Mouse (Mus musculus): ENCODE results near the gene Abca14.

Abca14 gene

DNA sequence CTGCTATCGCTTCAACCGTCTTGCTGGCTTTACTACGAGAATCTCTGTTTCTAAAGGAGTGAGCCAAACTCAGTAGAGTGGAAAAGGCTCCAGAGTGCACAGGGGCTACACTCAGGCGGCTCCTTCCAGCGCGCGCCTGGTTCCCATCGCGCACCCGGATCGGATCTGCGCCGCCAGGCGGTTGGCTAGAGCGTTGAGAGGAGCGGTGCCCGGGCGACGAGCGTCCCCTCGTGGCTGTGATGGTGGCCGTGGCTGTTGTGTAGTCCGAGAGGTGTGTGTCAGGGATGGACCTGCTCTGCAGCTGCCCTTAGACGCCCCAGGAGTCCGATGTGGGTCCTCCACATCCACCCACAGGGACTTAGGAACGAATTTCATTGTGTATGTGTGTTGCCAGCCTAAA lies at the start of gene Abca14:
Gene Abca14 (plus strand): TSS at position 173 of the 400 bp plus-strand sequence.
- no peak for DNase-seq (ENCODE audit: low read depth)

DNA sequence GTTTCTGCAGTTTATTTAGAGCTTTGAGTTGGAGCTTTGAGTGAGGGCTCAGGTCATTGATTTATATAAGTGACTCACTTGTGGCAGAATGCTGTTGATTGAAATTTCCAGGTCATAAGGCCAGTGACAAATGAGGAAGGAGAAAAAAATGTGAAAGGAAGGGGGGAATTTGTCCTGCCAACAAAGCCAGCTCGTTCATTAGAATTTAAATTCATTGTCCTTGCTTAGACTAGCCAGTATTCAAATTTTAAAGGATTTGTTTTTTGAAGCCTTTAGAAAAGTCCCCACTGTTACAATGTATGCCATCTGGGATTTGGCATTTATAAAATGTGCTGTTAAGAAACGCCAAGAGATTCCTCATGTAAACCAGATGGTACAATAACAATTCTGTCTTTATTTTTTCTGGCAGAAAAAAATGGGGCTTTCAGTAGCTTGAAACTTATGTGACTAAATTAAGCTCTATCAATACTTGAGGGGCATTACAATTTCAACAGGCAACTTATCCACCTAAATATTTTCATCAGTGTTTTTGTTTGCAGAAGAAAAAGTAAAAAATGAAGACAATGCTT lies 46.8 kb upstream of the Abca14 start:
- DNase-seq (ENCODE audit: low read depth): no peak

DNA sequence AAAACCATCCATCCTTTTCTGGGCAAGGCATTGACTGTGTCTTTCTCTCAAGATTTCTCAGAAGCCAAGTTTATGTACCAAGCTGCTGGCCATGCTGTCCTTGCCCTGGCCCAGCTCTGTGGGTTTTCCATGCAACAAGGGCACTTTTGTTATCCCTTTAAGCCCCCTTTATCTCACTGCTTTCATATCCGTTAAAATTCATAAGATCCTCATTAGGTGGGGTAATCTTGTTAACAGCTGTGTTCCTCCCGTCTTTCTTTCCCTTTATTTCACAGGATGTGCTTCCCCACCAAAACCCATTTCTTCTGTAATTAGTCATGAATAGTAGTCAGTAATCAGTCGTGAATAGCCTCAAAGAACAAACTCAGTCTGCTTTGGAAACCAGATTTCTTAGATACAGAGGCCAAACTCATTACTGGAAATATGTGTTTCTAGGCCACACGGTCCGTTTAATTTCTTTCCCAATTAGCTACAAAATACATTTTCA lies 46.1 kb upstream of the Abca14 start:
- no peak for DNase-seq (ENCODE audit: low read depth)

DNA sequence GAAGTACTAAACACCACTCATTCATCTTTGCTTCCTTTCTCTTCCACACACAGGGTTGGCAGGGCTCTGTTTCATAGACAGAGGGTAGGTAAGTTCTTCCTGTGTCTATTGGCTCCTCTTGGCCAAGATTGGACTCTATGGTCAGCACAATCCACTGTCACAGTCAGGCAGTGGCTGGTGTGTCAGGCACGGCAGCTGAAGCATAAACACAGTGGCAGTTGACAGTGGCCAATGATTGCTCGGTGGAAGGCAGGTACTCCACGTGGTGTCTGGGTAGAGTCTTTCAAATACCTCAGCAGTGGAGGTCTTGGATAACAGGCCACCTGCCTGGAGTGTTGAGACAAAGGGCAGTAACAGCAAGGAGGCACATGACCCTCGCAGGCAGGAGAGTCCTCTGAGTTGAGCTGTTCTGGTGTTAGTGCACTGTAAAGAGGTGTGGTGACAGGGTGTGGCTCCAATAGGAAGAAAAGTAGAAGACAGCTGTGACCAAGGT lies 45.6 kb upstream of the Abca14 start:
- no peak for DNase-seq (ENCODE audit: low read depth)

DNA sequence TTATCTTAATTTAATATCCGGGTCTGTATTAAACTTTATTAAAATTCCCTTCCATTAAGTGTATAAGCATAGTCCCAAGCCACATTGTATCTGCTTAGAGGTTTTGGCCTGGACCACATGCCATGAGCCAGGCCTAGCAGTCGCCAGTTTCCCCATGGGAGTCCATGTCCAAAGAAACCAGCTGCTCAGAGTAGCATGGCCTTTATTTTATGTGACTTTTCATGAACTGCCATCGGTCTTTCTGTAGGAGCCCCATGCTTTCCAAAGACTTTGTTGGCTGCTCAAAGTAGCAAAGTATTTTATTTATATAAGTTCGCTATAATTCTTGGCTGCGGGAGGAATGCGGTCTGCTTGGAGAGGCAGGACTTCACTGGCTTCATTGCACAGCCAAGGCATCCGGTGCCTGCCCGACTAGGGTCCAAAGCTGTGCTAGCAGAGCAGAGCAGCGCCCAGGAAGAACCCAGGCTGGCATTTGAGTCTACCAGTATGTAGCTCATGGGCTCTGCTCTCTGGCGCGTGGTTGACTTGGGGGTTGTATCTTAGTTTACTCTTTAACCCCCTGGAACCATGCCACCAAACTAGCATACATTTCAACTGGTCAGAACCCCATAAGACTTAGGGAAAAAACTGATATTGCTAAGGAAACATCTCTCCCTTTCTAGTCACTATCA lies 40.0 kb upstream of the Abca14 start:
- DNase-seq (ENCODE audit: low read depth): no peak

DNA sequence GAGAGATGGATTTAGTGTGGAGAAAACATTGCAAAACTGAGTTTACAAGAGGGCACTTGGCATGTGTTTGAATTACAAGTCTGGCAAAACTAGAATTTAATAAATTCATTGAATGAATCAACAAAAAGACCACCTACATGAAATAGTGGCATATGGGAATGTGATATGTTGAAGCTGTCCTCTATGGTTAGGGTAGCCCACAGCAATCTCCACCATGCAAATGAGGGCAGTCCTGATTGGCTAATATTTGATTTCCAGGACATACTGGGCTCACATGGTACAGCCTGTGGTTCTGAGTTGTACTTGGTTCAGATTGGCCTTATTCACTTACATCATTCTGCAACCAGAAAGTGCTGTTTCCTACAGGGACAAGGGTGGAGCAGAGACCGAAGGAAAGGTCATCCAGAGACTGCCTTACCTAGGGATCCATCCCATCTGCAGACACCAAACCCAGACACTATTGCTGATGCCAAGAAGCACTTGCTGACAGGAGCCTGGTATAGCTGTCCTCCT lies 31.5 kb upstream of the Abca14 start:
- DNase-seq (ENCODE audit: low read depth): no peak

DNA sequence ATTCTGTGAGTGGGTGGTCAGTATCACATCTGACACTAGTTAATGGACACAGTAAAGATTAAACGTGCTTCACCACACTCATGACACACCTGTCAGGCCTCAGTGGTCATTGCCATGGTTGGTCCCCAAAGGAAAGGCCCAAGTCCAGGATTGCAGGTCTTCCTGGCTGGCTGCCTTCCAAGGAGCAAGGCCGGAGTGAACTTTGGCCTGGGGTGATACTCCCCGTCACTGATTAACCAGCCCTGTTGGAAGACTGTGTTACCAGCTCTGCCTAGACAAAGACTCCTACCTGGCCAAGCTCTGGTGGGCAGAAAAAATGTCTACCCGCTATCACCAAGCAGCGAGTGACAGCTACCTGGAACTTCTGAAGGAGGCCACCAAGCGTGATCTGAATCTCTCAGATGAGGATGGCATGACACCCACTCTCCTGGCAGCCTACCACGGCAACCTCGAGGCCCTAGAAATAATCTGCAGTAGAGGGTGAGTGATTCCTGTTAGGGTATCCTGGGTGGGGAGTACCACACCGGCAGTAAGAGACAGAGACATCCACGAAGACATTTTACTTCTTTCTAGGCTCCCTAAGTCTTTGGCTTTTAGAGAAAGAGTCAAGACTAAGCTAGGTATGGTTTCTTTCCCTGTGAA lies 30.0 kb upstream of the Abca14 start, which contains the start of gene Anks4b:
Gene Anks4b (plus strand): TSS at position 256 of the 642 bp plus-strand sequence.
- DNase-seq (ENCODE audit: low read depth): no peak

DNA sequence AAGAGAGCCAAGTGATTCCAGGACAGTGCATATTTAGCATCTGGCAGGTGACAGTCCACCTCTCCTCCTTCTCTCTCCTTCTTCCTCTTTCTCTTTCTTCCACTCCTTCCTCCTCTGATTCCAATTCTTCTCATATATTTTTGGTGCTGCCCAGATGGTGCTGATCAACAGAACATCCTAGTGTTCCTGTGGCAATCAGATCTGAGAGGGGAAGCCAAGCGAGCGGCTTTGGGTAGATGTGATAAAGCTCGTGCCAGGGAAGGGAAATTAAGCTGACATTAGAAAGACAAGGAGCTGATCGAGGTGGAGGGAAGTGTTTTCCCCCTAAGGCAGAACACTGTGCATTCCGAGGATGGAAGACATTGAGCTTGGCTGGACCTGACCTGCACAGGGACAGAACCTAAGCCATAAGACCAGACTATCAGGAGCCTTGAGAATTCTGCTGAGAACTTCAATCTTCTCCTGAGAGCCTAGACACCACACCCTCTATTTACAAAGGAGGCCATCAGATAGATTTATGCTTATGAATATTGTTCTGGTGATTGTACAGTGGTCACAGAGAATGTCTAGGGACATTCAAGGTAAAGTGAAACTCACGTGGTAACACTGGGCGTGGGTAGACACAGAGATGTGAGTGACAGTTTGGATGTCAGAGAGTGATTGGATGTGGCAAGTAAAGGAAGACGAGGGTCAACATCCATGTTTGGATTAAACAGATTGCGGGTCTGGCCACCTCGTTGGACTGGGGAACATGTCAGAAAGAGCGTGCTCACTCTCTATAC lies 28.8 kb upstream of the Abca14 start:
- no peak for DNase-seq (ENCODE audit: low read depth)

DNA sequence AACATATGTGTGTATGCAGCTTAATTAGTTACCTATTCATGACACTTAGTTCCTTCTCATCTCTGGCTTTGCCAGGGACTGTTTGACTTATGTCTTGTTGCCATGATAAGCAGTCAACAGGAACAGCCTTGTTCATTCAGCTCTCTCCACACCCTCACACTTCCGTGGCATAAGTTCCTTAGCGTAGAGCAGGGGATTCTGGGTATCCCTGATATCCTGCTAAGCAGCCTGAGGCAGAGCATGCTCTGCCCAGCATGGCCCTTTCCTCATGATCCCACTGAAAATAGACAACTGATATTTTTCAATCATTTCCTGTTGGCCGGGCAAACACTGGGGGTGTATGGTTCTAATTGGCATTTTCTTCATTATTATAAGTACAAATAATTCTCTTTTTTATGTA lies 26.1 kb upstream of the Abca14 start:
- no peak for DNase-seq (ENCODE audit: low read depth)

DNA sequence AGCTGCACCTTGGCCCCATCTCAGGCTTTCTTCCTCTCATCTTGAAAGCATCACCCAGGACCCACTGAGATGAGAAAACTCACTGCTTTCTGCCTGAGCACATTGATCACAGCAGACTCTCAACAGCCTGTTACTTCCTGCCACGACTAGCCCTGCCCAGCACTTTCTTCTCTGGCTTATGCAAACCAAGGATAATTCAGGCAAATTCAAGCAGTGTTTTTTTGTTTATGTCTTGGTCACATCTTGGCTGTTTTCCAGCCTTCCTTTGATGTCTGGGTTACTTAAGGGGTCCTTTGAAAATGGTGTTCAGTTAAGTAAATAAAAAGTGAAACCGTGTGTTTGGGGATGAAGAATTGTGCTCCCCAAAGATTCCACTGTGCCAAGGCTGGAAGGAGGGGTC lies 24.8 kb upstream of the Abca14 start:
- no peak for DNase-seq (ENCODE audit: low read depth)

DNA sequence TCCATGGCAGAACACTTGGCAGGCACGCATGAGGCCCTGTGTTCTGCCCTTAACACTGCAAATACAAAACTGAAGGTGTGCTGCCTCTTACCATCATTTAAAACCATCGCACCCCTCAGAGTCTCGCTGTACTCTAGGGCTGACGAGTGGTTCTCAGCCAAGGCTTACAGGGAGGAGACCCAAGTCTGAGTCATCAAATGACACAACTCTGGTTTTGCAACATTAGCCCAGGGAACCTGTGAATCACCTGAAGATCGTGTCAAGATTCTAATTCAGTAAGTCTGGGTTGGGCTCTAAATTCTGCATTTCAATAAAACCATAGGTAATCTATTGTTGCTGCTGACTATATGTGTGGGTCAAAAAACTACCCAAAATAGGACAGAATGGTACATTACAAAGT lies 23.2 kb upstream of the Abca14 start:
- DNase-seq (ENCODE audit: low read depth): peak; percentile 12

DNA sequence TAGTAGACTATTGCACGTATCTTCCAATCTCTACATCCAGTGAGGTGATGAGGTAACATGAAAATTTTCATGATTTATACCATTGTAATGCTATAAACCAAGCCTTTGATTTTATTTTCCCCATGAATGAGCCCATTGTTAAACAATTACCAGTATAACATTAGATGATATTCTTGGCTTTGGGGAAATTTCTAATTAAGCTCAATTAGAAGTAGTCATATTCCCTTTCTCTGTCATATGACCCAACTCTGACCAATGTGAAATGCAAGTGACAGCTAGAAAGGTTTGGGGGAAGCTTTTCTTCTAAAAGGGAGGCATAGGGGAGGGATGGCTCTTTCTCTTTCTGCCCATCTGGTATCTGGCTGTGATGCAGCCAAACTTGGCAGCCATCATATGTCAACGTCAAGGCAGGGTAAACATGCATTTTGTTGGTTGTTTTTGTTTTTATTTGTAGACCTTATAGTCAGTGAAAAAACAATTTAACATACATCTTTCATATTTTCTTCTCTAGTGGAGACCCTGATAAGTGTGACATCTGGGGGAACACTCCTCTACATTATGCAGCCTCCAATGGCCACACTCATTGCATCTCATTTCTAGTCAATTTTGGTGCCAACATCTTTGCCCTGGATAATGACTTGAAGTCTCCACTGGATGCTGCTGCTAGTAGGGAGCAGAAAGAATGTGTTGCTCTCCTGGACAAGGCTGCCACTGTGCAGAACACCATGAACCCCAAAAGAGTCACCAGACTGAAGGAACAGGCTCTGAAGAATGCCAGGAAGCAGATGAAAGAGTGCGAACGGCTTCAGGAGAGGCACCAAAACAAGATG lies 22.1 kb upstream of the Abca14 start:
- no peak for DNase-seq (ENCODE audit: low read depth)

DNA sequence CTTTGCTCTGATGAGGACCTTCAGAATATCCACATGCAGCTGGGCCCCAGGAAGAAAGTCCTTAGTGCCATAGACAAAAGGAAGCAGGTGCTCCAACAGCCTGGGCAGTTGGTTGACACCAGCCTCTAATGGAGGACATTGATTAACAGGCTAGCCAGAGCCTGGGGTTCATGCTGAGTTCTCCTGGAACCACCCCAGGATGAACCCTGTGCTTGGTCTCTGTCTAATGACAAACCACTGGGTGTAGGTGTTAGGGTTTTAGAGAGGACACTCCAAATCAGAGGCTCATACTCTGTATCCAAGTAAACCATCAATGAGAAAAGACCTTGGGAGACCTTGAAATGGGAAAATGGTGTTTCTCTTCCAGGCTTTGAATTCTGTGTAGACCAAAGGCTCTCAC lies 20.9 kb upstream of the Abca14 start:
- no peak for DNase-seq (ENCODE audit: low read depth)

DNA sequence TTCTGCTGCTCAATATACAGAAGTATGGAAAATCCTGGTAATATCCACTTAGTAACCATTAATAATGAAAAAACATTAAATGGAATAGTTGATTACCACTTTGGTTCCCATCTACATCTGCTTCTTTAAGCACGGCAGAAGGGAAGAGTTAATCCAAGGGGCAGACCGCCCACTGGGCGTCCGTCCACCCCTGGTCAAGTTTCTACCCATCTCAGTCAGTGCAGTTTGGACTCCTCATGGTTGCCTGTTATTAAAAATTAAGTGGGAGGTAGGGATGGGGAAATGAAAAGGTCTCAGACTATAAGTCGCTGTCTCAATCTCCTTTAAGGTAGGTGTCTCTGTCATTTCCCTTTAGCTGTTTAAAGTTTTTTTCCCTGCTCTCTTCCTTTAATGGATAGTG lies 14.8 kb upstream of the Abca14 start:
- DNase-seq (ENCODE audit: low read depth): no peak

DNA sequence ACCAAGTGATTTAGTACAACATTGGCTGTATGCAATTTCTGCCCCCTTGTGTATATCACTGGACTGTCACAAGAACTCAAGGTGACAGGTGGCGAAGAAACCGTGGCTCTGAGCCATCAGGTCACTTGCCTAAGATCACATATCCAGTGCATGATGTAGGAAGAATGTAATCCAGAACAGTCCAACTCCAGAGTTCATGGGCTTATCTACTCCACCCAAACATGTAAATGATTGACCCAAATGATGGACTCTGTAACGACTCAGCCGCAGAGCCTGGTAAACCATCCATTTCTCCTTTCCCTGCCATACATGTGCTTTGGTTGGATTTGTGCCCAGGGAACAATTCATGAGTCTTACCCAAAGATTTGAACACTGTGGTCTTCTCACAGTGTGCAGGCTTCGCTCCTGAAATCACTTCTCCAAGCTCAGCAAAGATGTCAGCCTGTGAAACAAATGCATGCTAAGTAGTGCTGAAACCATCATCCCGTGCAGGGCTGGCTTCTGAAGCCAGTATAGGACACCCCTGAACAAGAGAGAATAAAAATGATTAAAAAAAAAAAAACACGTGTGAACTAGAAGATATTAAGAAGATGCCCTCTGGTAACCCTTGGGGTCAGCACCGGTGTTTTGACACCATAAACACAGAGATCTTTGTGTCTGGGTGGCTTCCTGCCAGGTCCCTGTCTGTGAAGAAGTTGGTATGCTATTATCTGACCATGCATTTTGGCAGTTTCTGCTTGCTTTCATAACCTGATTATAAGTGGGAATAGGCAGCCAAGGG lies 14.2 kb upstream of the Abca14 start:
- DNase-seq (ENCODE audit: low read depth): no peak

DNA sequence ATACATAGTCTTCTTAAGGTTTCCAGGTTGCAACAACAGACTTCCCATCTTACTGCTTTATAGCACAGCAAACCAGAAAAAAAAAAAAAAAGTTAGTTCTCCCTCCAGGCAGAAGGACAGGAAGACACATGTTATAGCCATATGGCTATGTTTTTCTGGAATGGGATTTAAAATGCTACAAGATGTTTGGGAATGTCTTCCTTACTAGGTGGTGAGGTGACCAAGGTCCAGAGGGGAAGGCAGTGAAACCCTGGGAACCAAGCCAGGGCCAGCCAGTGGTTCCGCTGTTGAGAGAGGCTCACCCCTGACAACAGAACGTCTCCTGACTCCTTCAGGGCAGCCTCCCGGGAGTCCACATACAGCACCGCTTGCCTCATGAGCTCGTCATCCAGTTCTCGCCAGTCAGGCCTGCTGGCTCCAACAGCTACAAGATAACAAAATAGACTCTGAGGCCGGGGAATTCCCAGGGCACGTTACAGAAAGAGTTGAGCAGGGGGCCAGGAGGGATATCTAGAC lies 13.6 kb upstream of the Abca14 start:
- no peak for DNase-seq (ENCODE audit: low read depth)

DNA sequence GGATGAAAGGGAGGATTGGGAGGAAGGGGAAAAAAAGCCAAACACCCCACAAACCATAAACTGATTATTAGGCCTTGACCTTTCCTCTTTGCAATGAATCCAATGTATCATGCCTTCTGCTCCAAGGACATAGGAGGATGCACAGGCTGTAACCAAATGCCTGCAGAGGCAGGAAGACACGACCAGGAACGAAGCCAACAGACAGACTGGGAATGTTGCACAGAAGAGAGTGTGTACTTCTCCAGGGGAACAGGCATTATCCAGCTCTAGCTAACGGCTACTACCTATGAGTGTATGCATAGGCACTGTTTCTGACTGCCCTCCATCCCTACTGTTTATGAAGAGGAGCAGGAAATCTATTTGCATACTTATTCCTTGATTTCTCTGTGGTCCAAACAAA lies 11.6 kb upstream of the Abca14 start:
- DNase-seq (ENCODE audit: low read depth): no peak

DNA sequence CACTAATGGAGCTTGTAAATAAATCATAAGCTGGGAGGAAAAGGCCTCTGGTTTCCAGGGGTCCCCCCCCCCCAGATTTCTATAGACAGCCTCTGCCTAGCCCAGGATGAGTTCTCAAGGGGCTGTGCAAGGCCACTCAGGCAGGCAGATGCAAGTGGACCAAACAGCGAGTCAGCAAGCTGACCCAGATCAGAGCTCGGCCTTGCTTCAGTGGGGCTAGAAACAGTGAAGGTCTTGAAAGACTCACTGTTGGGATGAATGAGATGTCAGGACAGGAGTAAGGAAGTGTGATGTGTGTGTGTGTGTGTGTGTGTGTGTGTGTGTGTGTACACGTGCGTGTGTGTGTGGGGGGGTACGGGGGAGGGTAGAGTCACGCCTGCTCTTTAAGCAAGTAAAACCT lies 10.9 kb upstream of the Abca14 start:
- no peak for DNase-seq (ENCODE audit: low read depth)

DNA sequence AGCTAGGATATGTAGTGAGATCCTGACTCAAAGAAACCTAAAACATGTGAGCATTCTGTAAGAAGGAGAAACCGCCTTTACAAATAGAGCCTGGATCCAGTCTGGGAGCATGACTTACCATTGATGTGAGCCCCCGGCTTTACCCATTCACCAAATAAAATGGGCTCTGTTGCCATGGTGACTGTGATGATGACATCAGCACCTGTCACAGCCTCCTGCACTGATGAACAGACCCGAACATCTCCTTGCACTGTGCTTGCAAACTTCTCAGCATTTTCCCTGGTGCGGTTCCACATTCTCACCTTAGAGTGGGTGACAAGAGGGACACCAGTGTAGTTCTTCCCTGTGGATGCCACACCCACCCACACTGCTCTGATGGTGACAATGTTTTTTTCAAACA lies 8.6 kb upstream of the Abca14 start:
- no peak for DNase-seq (ENCODE audit: low read depth)

DNA sequence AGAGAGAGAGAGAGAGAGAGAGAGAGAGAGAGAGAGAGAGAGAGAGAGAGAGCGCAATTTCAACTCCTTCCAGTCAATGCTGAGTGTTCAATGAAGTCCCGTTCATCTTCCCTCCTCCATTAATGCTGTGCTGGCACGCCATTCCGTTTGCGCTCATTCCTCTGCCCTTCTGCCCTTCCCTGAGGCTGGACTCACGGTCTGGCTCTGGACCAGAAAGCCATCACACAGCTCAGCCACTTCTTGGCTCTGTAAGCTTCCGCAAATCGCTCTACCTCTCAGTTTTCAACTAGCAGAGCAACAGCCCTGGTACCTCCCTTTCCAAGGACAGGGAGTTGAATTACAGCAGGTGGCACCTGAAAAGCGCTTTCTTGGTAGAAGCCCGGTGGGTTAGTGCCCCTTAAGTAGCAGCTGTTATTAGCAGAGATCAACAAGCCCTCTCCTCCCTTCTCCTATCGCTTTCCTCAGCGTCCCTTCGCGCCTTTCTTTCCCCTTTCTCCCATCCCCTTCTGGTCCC lies 2.5 kb upstream of the Abca14 start:
- DNase-seq (ENCODE audit: low read depth): no peak

Measured in 416B (cell line).